In genomic region chr1:68955482-68955881, GRCm38 (mm10) we compare ENCODE assay signal across 21 mouse cellular contexts.
DNase-seq lines count a peak whose midpoint lies in the region; ATAC-seq and TF ChIP-seq lines count a peak whose summit lies in the region.
"Had no signal": no experiment of that assay in that cellular context is flagged by ENCODE, and none has a peak within 500 bp of the region (broad histone marks: within the 10 kb centered on the region; RNA-seq: fewer than 3 reads in every experiment).

No protein-coding gene starts in this region.

- no peak overlapping the region for H3K4me2 ChIP-seq in hindbrain, embryonic 15.5 days
- no peak overlapping the region for H3K4me2 ChIP-seq in hindbrain, embryonic 12.5 days (replicated peaks)
- no peak overlapping the region for H3K4me2 ChIP-seq in midbrain, embryonic 13.5 days (replicated peaks)
- H3K4me2 ChIP-seq in midbrain, embryonic 11.5 days: no peak overlapping the region
- H3K4me2 ChIP-seq: embryonic facial prominence, embryonic 13.5 days; forebrain, embryonic 12.5 days; heart, embryonic 11.5 days; heart, embryonic 15.5 days had no signal

- DNase-seq in midbrain, embryonic 11.5 days (ENCODE audit: low spot score, missing footprints): no peak
- peak; percentile 18 for DNase-seq in brain, adult 2 months (ENCODE audit: low read depth, low spot score)
- peak; percentile 9 for DNase-seq in brain, embryonic 14.5 days (ENCODE audit: low read depth)
- DNase-seq in adrenal gland, adult 8-10 months: no peak
- DNase-seq: adrenal gland, adult 2 months; adrenal gland, postnatal 36 days; cerebellum, adult 11-12 months; cerebellum, adult 9-11 months; cerebellum, postnatal 36 days; gastrocnemius, postnatal 10 days; heart, adult 18-20 months had no signal

- TF ChIP-seq POLR2A in brain, embryonic 14.5 days (IDR thresholded peaks at IDR 0.05; ENCODE audit: borderline replicate concordance, extremely low read depth, insufficient read depth, insufficient read length, poor library complexity, severe bottlenecking): no peak

- no peak overlapping the region for H3K4me3 ChIP-seq in hindbrain, embryonic 15.5 days
- no peak overlapping the region for H3K4me3 ChIP-seq in hindbrain, embryonic 12.5 days
- no peak overlapping the region for H3K4me3 ChIP-seq in midbrain, embryonic 13.5 days (replicated peaks)
- no peak overlapping the region for H3K4me3 ChIP-seq in midbrain, embryonic 11.5 days (ENCODE audit: low read depth, low read length)
- H3K4me3 ChIP-seq: embryonic facial prominence, embryonic 13.5 days; forebrain, embryonic 12.5 days; heart, embryonic 15.5 days; hindbrain, embryonic 10.5 days had no signal

- H3K4me1 ChIP-seq in hindbrain, embryonic 15.5 days (replicated peaks): peaks cover 3% of the 10 kb centered on the region; the same call in 1 of the 2 replicates
- 0 out of 2 replicates have a peak, but pooled peaks cover 2% of the 10 kb centered on the region for H3K4me1 ChIP-seq in hindbrain, embryonic 12.5 days
- H3K4me1 ChIP-seq in midbrain, embryonic 13.5 days (replicated peaks): peaks cover 6% of the 10 kb centered on the region; the same call in 1 of the 2 replicates
- H3K4me1 ChIP-seq in midbrain, embryonic 11.5 days (ENCODE audit: control insufficient read depth, insufficient read depth, low read length): peaks cover 8% of the 10 kb centered on the region; the same call in 1 of the 2 replicates
- H3K4me1 ChIP-seq: embryonic facial prominence, embryonic 13.5 days had no signal

- no peak overlapping the region for H3K9ac ChIP-seq in hindbrain, embryonic 15.5 days
- no peak overlapping the region for H3K9ac ChIP-seq in hindbrain, embryonic 12.5 days
- H3K9ac ChIP-seq in midbrain, embryonic 13.5 days (replicated peaks): no peak overlapping the region
- H3K9ac ChIP-seq in midbrain, embryonic 11.5 days (ENCODE audit: low read length): no peak overlapping the region
- H3K9ac ChIP-seq: embryonic facial prominence, embryonic 13.5 days; forebrain, embryonic 12.5 days; heart, embryonic 15.5 days had no signal

- H3K36me3 ChIP-seq in hindbrain, embryonic 15.5 days: no peaks in the 10 kb centered on the region
- H3K36me3 ChIP-seq in hindbrain, embryonic 12.5 days: no peaks in the 10 kb centered on the region
- no peaks in the 10 kb centered on the region for H3K36me3 ChIP-seq in midbrain, embryonic 13.5 days
- no peaks in the 10 kb centered on the region for H3K36me3 ChIP-seq in midbrain, embryonic 11.5 days (ENCODE audit: control insufficient read depth, insufficient read depth, low read length)
- H3K36me3 ChIP-seq: embryonic facial prominence, embryonic 13.5 days; forebrain, embryonic 12.5 days; heart, embryonic 15.5 days; hindbrain, embryonic 10.5 days had no signal

- no peak for TF ChIP-seq CTCF in brain, embryonic 14.5 days (IDR thresholded peaks at IDR 0.05; ENCODE audit: borderline replicate concordance, extremely low read depth, insufficient read depth, insufficient read length)

- 40% methylated on average over 2 of the region's 2 CpGs for WGBS in hindbrain, embryonic 15.5 days
- 54% methylated on average over 2 of the region's 2 CpGs for WGBS in hindbrain, embryonic 12.5 days
- WGBS in midbrain, embryonic 13.5 days: 33% methylated on average over 2 of the region's 2 CpGs
- WGBS in midbrain, embryonic 11.5 days: 50% methylated on average over 2 of the region's 2 CpGs

- 0 out of 2 replicates have a peak overlapping the region, but pooled peaks have one; percentile 25 for H3K27ac ChIP-seq in hindbrain, embryonic 15.5 days (replicated peaks)
- no peak overlapping the region for H3K27ac ChIP-seq in hindbrain, embryonic 12.5 days
- H3K27ac ChIP-seq in midbrain, embryonic 13.5 days: no peak overlapping the region
- H3K27ac ChIP-seq in midbrain, embryonic 11.5 days (ENCODE audit: low read depth, low read length): no peak overlapping the region
- H3K27ac ChIP-seq: embryonic facial prominence, embryonic 13.5 days; forebrain, embryonic 12.5 days; heart, embryonic 15.5 days; hindbrain, embryonic 10.5 days had no signal

- H3K27me3 ChIP-seq in hindbrain, embryonic 15.5 days: no peaks in the 10 kb centered on the region
- H3K27me3 ChIP-seq in hindbrain, embryonic 12.5 days: no peaks in the 10 kb centered on the region
- no peaks in the 10 kb centered on the region for H3K27me3 ChIP-seq in midbrain, embryonic 13.5 days
- no peaks in the 10 kb centered on the region for H3K27me3 ChIP-seq in midbrain, embryonic 11.5 days (ENCODE audit: control insufficient read depth, insufficient read depth, low read length)
- H3K27me3 ChIP-seq: embryonic facial prominence, embryonic 13.5 days; forebrain, embryonic 12.5 days; heart, embryonic 15.5 days had no signal

- no peak for ATAC-seq in hindbrain, embryonic 15.5 days (ENCODE audit: low FRiP score, low read depth)
- ATAC-seq in hindbrain, embryonic 12.5 days (ENCODE audit: low FRiP score): no peak
- ATAC-seq in midbrain, embryonic 13.5 days: 0 out of 2 replicates have a peak, but pooled peaks have one; percentile 60
- no peak for ATAC-seq in midbrain, embryonic 11.5 days (ENCODE audit: low FRiP score)
- ATAC-seq: inflammation-experienced regulatory T-cells, adult 6 months; intestine, postnatal 0 days had no signal

- H3K9me3 ChIP-seq in hindbrain, embryonic 15.5 days: no peaks in the 10 kb centered on the region
- no peaks in the 10 kb centered on the region for H3K9me3 ChIP-seq in hindbrain, embryonic 12.5 days (replicated peaks)
- H3K9me3 ChIP-seq in midbrain, embryonic 13.5 days: no peaks in the 10 kb centered on the region
- no peaks in the 10 kb centered on the region for H3K9me3 ChIP-seq in midbrain, embryonic 11.5 days (ENCODE audit: control insufficient read depth, low read length)
- H3K9me3 ChIP-seq: embryonic facial prominence, embryonic 13.5 days; forebrain, embryonic 12.5 days; heart, embryonic 15.5 days; hindbrain, embryonic 10.5 days had no signal

Comparison
In these comparisons a context has a peak if more than half of its experiments do, and no peak if none do; other contexts are left out.
1. DNase-seq: peak in brain, adult 2 months (single experiment) and brain, embryonic 14.5 days (single experiment); none in midbrain, embryonic 11.5 days (single experiment) and adrenal gland, adult 8-10 months (single experiment).